Comparison of ENCODE assay signal across 9 mouse cellular contexts in genomic region chr10:39096981-39097380, GRCm38 (mm10). TPM values are rescaled to one million over a fixed set of nuclear protein-coding genes. Genes with fewer than 3 reads are reported as not detected.
A peak's percentile ranks its signal among the peaks of the same experiment; 100 is the strongest.
DNase-seq lines count a peak whose midpoint lies in the region; ATAC-seq and TF ChIP-seq lines count a peak whose summit lies in the region.
"Had no signal": no experiment of that assay in that cellular context is flagged by ENCODE, and none has a peak within 500 bp of the region (broad histone marks: within the 10 kb centered on the region; RNA-seq: fewer than 3 reads in every experiment).

No protein-coding gene starts in this region.

- no peaks in the 10 kb centered on the region for H3K4me1 ChIP-seq in heart, postnatal 0 days (ENCODE audit: control insufficient read depth, insufficient read depth)
- H3K4me1 ChIP-seq in heart, embryonic 12.5 days (replicated peaks): no peaks in the 10 kb centered on the region
- H3K4me1 ChIP-seq in lung, adult 2 months (ENCODE audit: control insufficient read depth, insufficient read depth, low read length): no peaks in the 10 kb centered on the region
- no peaks in the 10 kb centered on the region for H3K4me1 ChIP-seq in forebrain, embryonic 16.5 days (replicated peaks; ENCODE audit: control insufficient read depth, insufficient read depth, low read length)
- H3K4me1 ChIP-seq: embryonic facial prominence, embryonic 12.5 days had no signal

- TF ChIP-seq POLR2A in lung, adult 2 months (IDR thresholded peaks at IDR 0.05; ENCODE audit: borderline replicate concordance, extremely low read depth, low read depth, low read length): no peak

- ATAC-seq in heart, postnatal 0 days (ENCODE audit: insufficient read depth, low read depth): no peak
- ATAC-seq in heart, embryonic 12.5 days (ENCODE audit: insufficient number of reproducible peaks, low FRiP score): no peak
- no peak for ATAC-seq in forebrain, embryonic 16.5 days
- no peak for ATAC-seq in erythroid progenitor cell, adult 5-6 weeks (replicated peaks; ENCODE audit: low FRiP score, poor library complexity, severe bottlenecking)

- TF ChIP-seq CTCF in heart, postnatal 0 days (IDR thresholded peaks at IDR 0.05; ENCODE audit: low read depth): peak; percentile 49
- TF ChIP-seq CTCF in lung, adult 2 months (IDR thresholded peaks at IDR 0.05; ENCODE audit: insufficient read depth, low read length): peak; percentile 28; the same call in 1 of the 2 replicates

- DNase-seq in heart, postnatal 0 days (ENCODE audit: low spot score): no peak
- peak; percentile 23 for DNase-seq in thymus, postnatal 4 days
- no peak for DNase-seq in thymus, postnatal 10 days (ENCODE audit: low spot score in 2 of 2)
- DNase-seq in c-Kit-positive CD71-positive TER-119-negative erythroid progenitor cells, embryonic 14.5 days (ENCODE audit: low read depth): peak; percentile 8
- DNase-seq in lung, adult 2 months: no peak

- WGBS in heart, postnatal 0 days: 71% methylated on average over 9 of the region's 9 CpGs
- WGBS in heart, embryonic 12.5 days: 83% methylated on average over 9 of the region's 9 CpGs
- 75% methylated on average over 9 of the region's 9 CpGs for WGBS in lung, adult 2 months
- 78% methylated on average over 9 of the region's 9 CpGs for WGBS in forebrain, embryonic 16.5 days

- H3K27me3 ChIP-seq in heart, postnatal 0 days (ENCODE audit: control insufficient read depth, insufficient read depth, low read length): no peaks in the 10 kb centered on the region
- H3K27me3 ChIP-seq in heart, embryonic 12.5 days (replicated peaks): no peaks in the 10 kb centered on the region
- no peaks in the 10 kb centered on the region for H3K27me3 ChIP-seq in forebrain, embryonic 16.5 days (replicated peaks; ENCODE audit: control insufficient read depth, insufficient read depth, low read length)
- H3K27me3 ChIP-seq: embryonic facial prominence, embryonic 12.5 days had no signal

- H3K9ac ChIP-seq in heart, postnatal 0 days (replicated peaks; ENCODE audit: low read depth, low read length): no peak overlapping the region
- H3K9ac ChIP-seq in heart, embryonic 12.5 days: no peak overlapping the region
- no peak overlapping the region for H3K9ac ChIP-seq in forebrain, embryonic 16.5 days (replicated peaks; ENCODE audit: low read depth, low read length)
- H3K9ac ChIP-seq: embryonic facial prominence, embryonic 12.5 days had no signal

- no peak overlapping the region for H3K4me2 ChIP-seq in heart, postnatal 0 days (ENCODE audit: low read depth, low read length)
- no peak overlapping the region for H3K4me2 ChIP-seq in heart, embryonic 12.5 days
- no peak overlapping the region for H3K4me2 ChIP-seq in forebrain, embryonic 16.5 days (ENCODE audit: low read length)
- H3K4me2 ChIP-seq: embryonic facial prominence, embryonic 12.5 days had no signal

- no peak for TF ChIP-seq EP300 in heart, postnatal 0 days (IDR thresholded peaks at IDR 0.05; ENCODE audit: low read depth)

- H3K9me3 ChIP-seq in heart, postnatal 0 days (replicated peaks; ENCODE audit: control insufficient read depth, low read length): no peaks in the 10 kb centered on the region
- no peaks in the 10 kb centered on the region for H3K9me3 ChIP-seq in heart, embryonic 12.5 days (replicated peaks)
- H3K9me3 ChIP-seq in forebrain, embryonic 16.5 days (ENCODE audit: control insufficient read depth, low read length): no peaks in the 10 kb centered on the region
- H3K9me3 ChIP-seq: embryonic facial prominence, embryonic 12.5 days had no signal

- H3K36me3 ChIP-seq in heart, postnatal 0 days (replicated peaks; ENCODE audit: control insufficient read depth, insufficient read depth, low read length): peaks cover 60% of the 10 kb centered on the region
- peaks cover 67% of the 10 kb centered on the region for H3K36me3 ChIP-seq in heart, embryonic 12.5 days
- no peaks in the 10 kb centered on the region for H3K36me3 ChIP-seq in forebrain, embryonic 16.5 days (ENCODE audit: control insufficient read depth, insufficient read depth)

- H3K4me3 ChIP-seq in heart, postnatal 0 days (ENCODE audit: low read depth, low read length): no peak overlapping the region
- no peak overlapping the region for H3K4me3 ChIP-seq in heart, embryonic 12.5 days
- H3K4me3 ChIP-seq in lung, adult 2 months (replicated peaks; ENCODE audit: extremely low read depth, low read depth, low read length): no peak overlapping the region
- H3K4me3 ChIP-seq in forebrain, embryonic 16.5 days (replicated peaks; ENCODE audit: low read length): no peak overlapping the region
- H3K4me3 ChIP-seq: embryonic facial prominence, embryonic 12.5 days had no signal

- H3K27ac ChIP-seq in heart, postnatal 0 days (ENCODE audit: low read depth): no peak overlapping the region
- H3K27ac ChIP-seq in heart, embryonic 12.5 days (ENCODE audit: poor library complexity, severe bottlenecking): no peak overlapping the region
- H3K27ac ChIP-seq in forebrain, embryonic 16.5 days (ENCODE audit: low read length): no peak overlapping the region
- H3K27ac ChIP-seq: embryonic facial prominence, embryonic 12.5 days had no signal

RNA-seq across cellular contexts. Expression of gene Fam229b, which starts 36.7 kb away (rescaled TPM):
- total RNA-seq in heart, postnatal 0 days (2014; rRNA removed; ENCODE audit: low replicate concordance): 0.35 and 5.2 TPM in 2 replicates
- 14.8 and 15.1 TPM in 2 replicates for polyA plus RNA-seq in heart, postnatal 0 days (2015; fragmentation: Nextera tagmentation; extraction: Ambion mirVana)
- 7.3 and 10.8 TPM in 2 replicates for polyA plus RNA-seq in heart, embryonic 12.5 days (2016; fragmentation: Nextera tagmentation; extraction: Ambion mirVana)
- polyA plus RNA-seq in lung, adult 2 months (2012; rRNA removed): 1.2 and 2.7 TPM in 2 replicates
- polyA plus RNA-seq in forebrain, embryonic 16.5 days (2015; fragmentation: Nextera tagmentation; extraction: Ambion mirVana): 27.8 and 28.6 TPM in 2 replicates
- not detected in 2 replicates for total RNA-seq in erythroid progenitor cell, adult 5-6 weeks (2015; ENCODE audit: low replicate concordance)
- total RNA-seq in erythroid progenitor cell, adult 5-6 weeks (2017; ENCODE audit: low replicate concordance): not detected in 2 replicates

RNA-seq across cellular contexts. Expression of gene Tube1, which starts 36.8 kb away (rescaled TPM):
- total RNA-seq in heart, postnatal 0 days (2014; rRNA removed; ENCODE audit: low replicate concordance): 1.7 and 2.0 TPM in 2 replicates
- polyA plus RNA-seq in heart, postnatal 0 days (2015; fragmentation: Nextera tagmentation; extraction: Ambion mirVana): 1.6 and 1.9 TPM in 2 replicates
- polyA plus RNA-seq in heart, embryonic 12.5 days (2016; fragmentation: Nextera tagmentation; extraction: Ambion mirVana): 11.0 and 13.5 TPM in 2 replicates
- 0.90 and 1.0 TPM in 2 replicates for polyA plus RNA-seq in lung, adult 2 months (2012; rRNA removed)
- polyA plus RNA-seq in forebrain, embryonic 16.5 days (2015; fragmentation: Nextera tagmentation; extraction: Ambion mirVana): 11.7 and 12.6 TPM in 2 replicates
- total RNA-seq in erythroid progenitor cell, adult 5-6 weeks (2015; ENCODE audit: low replicate concordance): 13.3 and 15.1 TPM in 2 replicates
- 8.7 and 9.2 TPM in 2 replicates for total RNA-seq in erythroid progenitor cell, adult 5-6 weeks (2017; ENCODE audit: low replicate concordance)

Comparison
In these comparisons a context has a peak if more than half of its experiments do, and no peak if none do; other contexts are left out.
1. DNase-seq: peak in thymus, postnatal 4 days (single experiment) and c-Kit-positive CD71-positive TER-119-negative erythroid progenitor cells, embryonic 14.5 days (single experiment); none in heart, postnatal 0 days (single experiment), thymus, postnatal 10 days (0 of 2) and lung, adult 2 months (single experiment).